ENCODE assay signal across 29 mouse cellular contexts in the genomic region with DNA sequence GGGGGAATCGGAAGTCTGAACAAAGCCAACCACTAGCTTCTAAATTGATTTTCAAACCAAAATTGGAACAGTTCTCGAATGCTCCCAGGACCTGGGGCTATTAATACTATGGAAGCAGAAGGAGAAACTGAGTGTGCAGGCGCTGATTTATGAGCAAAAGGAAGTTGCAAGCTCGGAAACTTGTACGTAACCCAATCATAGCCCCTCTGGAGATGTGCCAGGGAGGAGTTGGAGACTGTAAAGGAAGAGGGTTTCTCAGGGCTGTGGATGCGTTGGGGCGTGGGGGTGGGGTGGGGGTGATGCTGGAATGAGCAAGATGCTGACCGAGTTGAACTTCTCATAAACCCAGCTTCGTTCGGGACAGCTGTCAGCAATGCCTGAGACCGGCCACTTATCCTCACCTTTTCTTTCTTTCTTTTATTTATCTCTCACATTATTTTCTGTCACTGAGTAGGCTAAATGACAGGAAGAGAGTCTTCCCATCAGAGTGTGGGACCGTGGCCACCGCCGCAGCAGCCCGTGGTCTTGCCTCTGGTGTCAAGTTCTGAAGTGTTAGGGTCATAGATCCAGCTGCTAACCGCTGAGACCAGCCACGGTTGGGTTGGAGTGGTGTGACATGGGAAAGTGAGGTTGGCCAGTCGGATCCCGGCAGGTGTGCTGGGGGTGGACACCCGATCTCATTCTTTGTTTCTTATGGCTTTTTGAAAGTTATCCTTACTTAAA. TPM values are rescaled to one million over a fixed set of nuclear protein-coding genes. Genes with fewer than 3 reads are reported as not detected.
DNase-seq lines count a peak whose midpoint lies in the region; ATAC-seq and TF ChIP-seq lines count a peak whose summit lies in the region.
"Had no signal": no experiment of that assay in that cellular context is flagged by ENCODE, and none has a peak within 500 bp of the region (broad histone marks: within the 10 kb centered on the region; RNA-seq: fewer than 3 reads in every experiment).

No protein-coding gene starts in this region.

- H3K9ac ChIP-seq in lung, embryonic 16.5 days (ENCODE audit: low read length): no peak overlapping the region
- no peak overlapping the region for H3K9ac ChIP-seq in limb, embryonic 14.5 days (ENCODE audit: low read depth, low read length, severe bottlenecking)
- H3K9ac ChIP-seq: forebrain, embryonic 12.5 days; hindbrain, embryonic 15.5 days; liver, embryonic 15.5 days; stomach, embryonic 15.5 days had no signal

- 32% methylated on average over 20 of the region's 20 CpGs for WGBS in lung, embryonic 16.5 days
- WGBS in limb, embryonic 14.5 days: 50% methylated on average over 20 of the region's 20 CpGs

- H3K4me1 ChIP-seq in lung, embryonic 16.5 days (replicated peaks; ENCODE audit: control insufficient read depth, insufficient read depth, low read length): no peaks in the 10 kb centered on the region; the same call in 1 of the 2 replicates
- peaks cover 22% of the 10 kb centered on the region for H3K4me1 ChIP-seq in limb, embryonic 14.5 days (ENCODE audit: control insufficient read depth, insufficient read depth, low read length)
- H3K4me1 ChIP-seq: hindbrain, embryonic 15.5 days; liver, embryonic 15.5 days; stomach, embryonic 15.5 days had no signal

- TF ChIP-seq POLR2A in limb, embryonic 14.5 days (IDR thresholded peaks at IDR 0.05; ENCODE audit: borderline replicate concordance, extremely low read depth, insufficient read depth, insufficient read length): no peak

- H3K36me3 ChIP-seq in lung, embryonic 16.5 days (ENCODE audit: control insufficient read depth, insufficient read depth, low read length): no peaks in the 10 kb centered on the region
- no peaks in the 10 kb centered on the region for H3K36me3 ChIP-seq in limb, embryonic 14.5 days (ENCODE audit: control insufficient read depth, insufficient read depth, low read length)
- H3K36me3 ChIP-seq: forebrain, embryonic 12.5 days; hindbrain, embryonic 15.5 days; liver, embryonic 15.5 days; stomach, embryonic 15.5 days had no signal

- H3K4me3 ChIP-seq in lung, embryonic 16.5 days (ENCODE audit: low read length): no peak overlapping the region
- no peak overlapping the region for H3K4me3 ChIP-seq in limb, embryonic 14.5 days (replicated peaks; ENCODE audit: low read length)
- H3K4me3 ChIP-seq: forebrain, embryonic 12.5 days; hindbrain, embryonic 15.5 days; liver, embryonic 15.5 days; myocyte; stomach, embryonic 15.5 days had no signal

- intact Hi-C loops in heart, postnatal 14 days (cut with DNase I): no loop called here

- no peak for DNase-seq in lung, postnatal 25 days (ENCODE audit: low spot score)
- DNase-seq in kidney, adult 8-10 months: peak; percentile 15 to 39
- peak; percentile 84 for DNase-seq in kidney, postnatal 10 days
- DNase-seq in limb, embryonic 14.5 days (ENCODE audit: low spot score): peak; percentile 71
- DNase-seq in adrenal gland, postnatal 14 days: no peak
- no peak for DNase-seq in heart, postnatal 14 days
- DNase-seq: adrenal gland, adult 2 months; cerebellum, adult 8-10 months; gastrocnemius, postnatal 10 days; heart, adult 11 months; heart, postnatal 4 days; layer of hippocampus, adult 9-11 months; midbrain, embryonic 14.5 days; right cerebral cortex, postnatal 14 days; thymus, adult 18-20 months had no signal

- ATAC-seq in lung, embryonic 16.5 days (ENCODE audit: low read depth): peak; percentile 57; the same call in 1 of the 2 replicates
- ATAC-seq in limb, embryonic 14.5 days (ENCODE audit: low FRiP score, low read depth): 0 out of 2 replicates have a peak, but pooled peaks have one; percentile 15
- ATAC-seq: intestine, embryonic 16.5 days had no signal

- no peaks in the 10 kb centered on the region for H3K27me3 ChIP-seq in lung, embryonic 16.5 days (ENCODE audit: control insufficient read depth, insufficient read depth, low read depth, low read length)
- no peaks in the 10 kb centered on the region for H3K27me3 ChIP-seq in limb, embryonic 14.5 days (ENCODE audit: control insufficient read depth, insufficient read depth, low read length)
- H3K27me3 ChIP-seq: forebrain, embryonic 12.5 days; hindbrain, embryonic 15.5 days; stomach, embryonic 15.5 days had no signal

- no peaks in the 10 kb centered on the region for H3K9me3 ChIP-seq in lung, embryonic 16.5 days (ENCODE audit: control insufficient read depth, low read length)
- H3K9me3 ChIP-seq in limb, embryonic 14.5 days (ENCODE audit: control insufficient read depth, low read length): no peaks in the 10 kb centered on the region
- H3K9me3 ChIP-seq: forebrain, embryonic 12.5 days; hindbrain, embryonic 15.5 days; liver, embryonic 15.5 days; stomach, embryonic 15.5 days had no signal

- H3K4me2 ChIP-seq in lung, embryonic 16.5 days (ENCODE audit: low read depth, low read length): peak overlapping the region; percentile 28; the same call in 1 of the 2 replicates
- H3K4me2 ChIP-seq in limb, embryonic 14.5 days (replicated peaks; ENCODE audit: low read depth, low read length, severe bottlenecking): no peak overlapping the region
- H3K4me2 ChIP-seq: forebrain, embryonic 12.5 days; hindbrain, embryonic 15.5 days; liver, embryonic 15.5 days; stomach, embryonic 15.5 days had no signal

- no peak overlapping the region for H3K27ac ChIP-seq in lung, embryonic 16.5 days (ENCODE audit: low read length)
- no peak overlapping the region for H3K27ac ChIP-seq in limb, embryonic 14.5 days (replicated peaks; ENCODE audit: low read depth, low read length)
- H3K27ac ChIP-seq: forebrain, embryonic 12.5 days; hindbrain, embryonic 15.5 days; liver, embryonic 15.5 days; stomach, embryonic 15.5 days had no signal

RNA-seq across cellular contexts. Expression of a gene that starts 54.2 kb away (rescaled TPM):
- polyA plus RNA-seq in lung, embryonic 16.5 days (2015; fragmentation: Nextera tagmentation; extraction: Ambion mirVana): not detected in 2 replicates
- polyA plus RNA-seq in limb, embryonic 14.5 days (2012; rRNA removed): 0.04 and 0.10 TPM in 2 replicates
- not detected in 2 replicates for polyA plus RNA-seq in limb, embryonic 14.5 days (2014; fragmentation: Nextera tagmentation; extraction: Ambion mirVana)
- total RNA-seq in adrenal gland, postnatal 14 days (2021): not detected in 2 replicates
- not detected for total RNA-seq in heart, postnatal 14 days (2021)
- total RNA-seq: adrenal gland, adult 2 months; gastrocnemius, postnatal 10 days; heart, postnatal 4 days; left cerebral cortex, adult 8-10 months; megakaryocyte, adult 5-6 weeks had no signal
- polyA plus RNA-seq: adrenal gland, adult 2 months; C2C12; forebrain, embryonic 12.5 days; heart, embryonic 14.5 days; hindbrain, embryonic 15.5 days; intestine, embryonic 16.5 days; limb, embryonic 11.5 days; liver, embryonic 15.5 days; midbrain, embryonic 14.5 days; myocyte; neural tube, embryonic 14.5 days; spleen, adult 2 months; stomach, embryonic 15.5 days had no signal

Comparison
In these comparisons a context has a peak if more than half of its experiments do, and no peak if none do; other contexts are left out.
1. DNase-seq: peak in kidney, adult 8-10 months (2 of 2), kidney, postnatal 10 days (single experiment) and limb, embryonic 14.5 days (single experiment); none in lung, postnatal 25 days (single experiment), adrenal gland, postnatal 14 days (single experiment) and heart, postnatal 14 days (0 of 2).